Mouse (Mus musculus) small intestine, adult 2 months (tissue): ENCODE results near the gene Dab1. TPM values are rescaled to one million over a fixed set of nuclear protein-coding genes. Genes with fewer than 3 reads are reported as not detected.

Experiments used
- H3K27ac ChIP-seq: fragments of 200-500 bp; 2 replicates; pipeline ENCODE4 v1.5.1; 2012; ENCODE audit warnings: low read depth, low read length, control low read depth, inconsistent platforms; ENCODE audit not compliant: insufficient read depth
- H3K27me3 ChIP-seq: fragments of 200-500 bp; 2 replicates; pipeline ENCODE4 v1.6.1; 2012; ENCODE audit warnings: mild to moderate bottlenecking, moderate library complexity, low read length, inconsistent platforms; ENCODE audit not compliant: control insufficient read depth, insufficient read depth
- H3K36me3 ChIP-seq: fragments of 200-500 bp; 2 replicates; pipeline ENCODE4 v1.6.1; 2012; ENCODE audit warnings: mild to moderate bottlenecking, low read length, control low read depth, inconsistent platforms; ENCODE audit not compliant: control insufficient read depth, insufficient read depth
- H3K4me1 ChIP-seq: fragments of 200-500 bp; 2 replicates; pipeline ENCODE4 v1.6.1; 2012; ENCODE audit warnings: low read length, inconsistent platforms, mixed read lengths; ENCODE audit not compliant: control insufficient read depth, insufficient read depth, insufficient read length
- H3K4me3 ChIP-seq: fragments of 200-500 bp; 2 replicates; pipeline ENCODE4 v1.5.1; 2012; ENCODE audit warnings: low read depth, mild to moderate bottlenecking, control low read depth, inconsistent platforms, low read length, moderate library complexity
- CTCF ChIP-seq: fragments of 200-500 bp; IDR thresholded peaks from 2 replicates; pipeline ENCODE4 v1.5.1; 2012; ENCODE audit warnings: low read depth, mild to moderate bottlenecking, control low read depth, inconsistent platforms, low read length, moderate library complexity, mixed read lengths; ENCODE audit not compliant: insufficient replicate concordance, insufficient read length; ENCODE audit errors: extremely low read depth
- POLR2A ChIP-seq: fragments of 200-500 bp; IDR thresholded peaks from 2 replicates; pipeline ENCODE4 v1.6.1; 2012; ENCODE audit warnings: low read depth, mild to moderate bottlenecking, control low read depth, inconsistent platforms, low read length, moderate library complexity
- WGBS: fragments of 180-500 bp; shearing (Covaris S2); methylation state at CpG from one replicate; pipeline ENCODE4 v1.1.7; 2018; 5-methylcytosine and 5-hydroxymethylcytosine counted together
- polyA plus RNA-seq: library from polyadenylated mRNA; depleted of rRNA; stranded (reverse); fragments of >200 nt; gene quantifications from 2 replicates; pipeline ENCODE4 v1.2.3, GENCODE M21; 2012

The Dab1 gene
- polyA plus RNA-seq, 1 experiment = 57.9 TPM

DNA sequence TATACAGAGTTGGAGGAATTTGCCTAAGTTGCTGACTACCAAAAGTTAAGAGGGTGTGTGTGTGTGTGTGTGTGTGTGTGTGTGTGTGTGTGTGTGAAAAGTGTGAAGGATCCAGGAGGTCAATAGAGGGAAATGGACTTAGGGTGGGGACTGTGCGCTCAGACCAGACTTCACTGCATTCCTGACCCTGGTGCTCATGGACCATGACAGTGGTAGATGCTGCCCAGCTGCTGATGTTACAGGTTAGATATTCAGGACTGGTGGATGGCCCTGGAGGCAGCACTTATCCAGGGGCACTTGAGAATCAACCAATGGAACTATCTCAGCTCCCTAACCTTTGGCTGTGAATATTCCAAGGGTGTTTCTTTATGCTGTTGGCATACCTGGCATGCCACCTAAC, 929.1 kb downstream of the Dab1 start:
- Histone ChIP-seq H3K27ac (no peak overlapping the region), H3K4me3 (no peak overlapping the region), H3K36me3 (no peaks in the 10 kb centered on the region), H3K4me1 (no peaks in the 10 kb centered on the region), H3K27me3 (no peaks in the 10 kb centered on the region)
- TF ChIP-seq CTCF (no peak), POLR2A (no peak)
- 77% methylated on average over 1 of the region's 1 CpGs for WGBS

DNA sequence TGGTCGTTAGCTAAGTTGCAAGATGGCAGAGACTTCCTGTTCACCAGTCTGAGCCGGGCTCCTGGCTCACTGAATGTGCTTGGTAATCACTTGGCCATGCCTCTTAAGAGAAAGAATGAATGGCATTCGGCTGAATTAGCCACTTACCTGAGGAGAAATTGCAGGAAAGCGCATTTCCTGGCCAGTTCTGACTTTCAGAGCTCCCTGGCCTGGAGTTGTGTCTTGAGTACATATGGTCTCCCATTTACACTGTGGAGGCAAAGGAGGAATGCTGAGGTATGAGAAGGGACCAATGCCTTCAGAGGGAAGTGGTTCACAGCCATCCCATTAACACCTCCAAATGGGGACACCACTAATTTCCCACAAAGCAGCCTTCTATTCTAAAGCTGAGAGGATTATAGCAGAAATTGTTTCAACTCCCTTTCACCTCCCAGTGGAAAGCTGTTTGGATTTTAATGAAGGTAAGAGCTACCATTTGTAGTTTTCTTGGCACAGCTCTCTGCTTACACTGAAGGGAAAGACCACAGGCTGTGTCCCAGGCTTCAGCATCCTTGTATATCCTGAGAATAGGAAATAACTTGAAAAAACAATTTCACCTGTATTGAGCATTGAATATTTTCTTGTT, 931.5 kb downstream of the Dab1 start:
- H3K27me3 ChIP-seq = no peaks in the 10 kb centered on the region
- no peak overlapping the region for H3K4me3 ChIP-seq
- H3K27ac ChIP-seq = no peak overlapping the region
- no peaks in the 10 kb centered on the region for H3K36me3 ChIP-seq
- TF ChIP-seq CTCF (no peak), POLR2A (no peak)
- H3K4me1 ChIP-seq = no peaks in the 10 kb centered on the region
- 74% methylated on average over 4 of the region's 4 CpGs for WGBS

DNA sequence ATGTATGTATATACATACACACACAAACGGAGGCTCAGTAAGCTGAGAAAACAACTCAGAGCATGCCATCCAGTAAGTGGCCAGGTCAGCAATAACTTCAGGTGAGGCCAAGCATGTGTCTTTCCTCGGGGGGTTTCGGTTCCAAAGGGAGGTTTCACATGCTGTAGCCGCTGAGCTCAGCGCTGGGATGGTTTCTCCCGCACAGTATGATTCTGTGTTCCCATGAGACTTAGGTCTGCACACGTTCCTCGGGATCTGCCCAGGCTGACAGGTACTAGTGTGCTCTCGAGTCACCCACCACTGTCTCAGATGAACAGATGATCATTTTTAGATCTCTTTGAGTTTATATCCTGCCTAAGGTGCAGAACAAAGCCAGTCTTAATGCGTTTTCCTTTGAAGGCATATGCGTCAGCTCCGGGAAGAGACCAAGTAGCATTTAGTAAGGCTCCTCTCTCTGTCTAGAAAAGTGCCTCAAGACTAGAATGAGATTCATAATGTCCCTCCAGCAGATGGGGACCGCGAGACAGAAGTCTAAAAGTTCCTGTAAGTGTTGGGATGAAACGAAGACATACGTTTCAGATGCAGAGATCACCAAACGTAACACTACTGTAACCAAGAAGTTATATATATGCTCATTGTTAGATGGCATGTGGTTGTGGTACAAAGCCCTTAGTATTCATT, 932.4 kb downstream of the Dab1 start:
- Histone ChIP-seq H3K27me3 (no peaks in the 10 kb centered on the region), H3K4me1 (no peaks in the 10 kb centered on the region), H3K4me3 (no peak overlapping the region), H3K36me3 (no peaks in the 10 kb centered on the region), H3K27ac (no peak overlapping the region)
- TF ChIP-seq POLR2A (no peak), CTCF (no peak)
- WGBS = 91% methylated on average over 17 of the region's 17 CpGs

DNA sequence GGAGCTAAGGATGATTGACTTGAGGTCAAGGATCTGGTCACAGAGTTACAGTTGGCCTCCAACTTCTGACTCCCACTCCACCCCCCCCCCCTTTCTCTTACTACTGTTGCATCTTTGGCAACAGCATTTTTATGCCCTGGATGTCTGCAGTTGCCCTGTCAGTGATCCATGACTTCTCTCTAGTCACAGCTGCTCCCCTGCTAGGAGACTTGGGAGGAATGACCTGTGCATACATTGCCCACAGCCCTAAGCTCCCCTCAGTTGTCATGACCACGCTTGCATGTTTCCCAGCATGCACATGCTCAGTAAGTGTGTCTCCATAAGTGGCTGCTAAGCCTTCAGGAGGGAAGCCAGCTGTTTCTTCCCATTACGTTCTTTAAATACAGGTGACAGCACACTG, 936.2 kb downstream of the Dab1 start:
- H3K36me3 ChIP-seq = no peaks in the 10 kb centered on the region
- no peaks in the 10 kb centered on the region for H3K27me3 ChIP-seq
- 73% methylated on average over 2 of the region's 2 CpGs for WGBS
- H3K4me1 ChIP-seq = no peaks in the 10 kb centered on the region
- no peak overlapping the region for H3K27ac ChIP-seq
- no peak overlapping the region for H3K4me3 ChIP-seq
- TF ChIP-seq CTCF (no peak), POLR2A (no peak)

DNA sequence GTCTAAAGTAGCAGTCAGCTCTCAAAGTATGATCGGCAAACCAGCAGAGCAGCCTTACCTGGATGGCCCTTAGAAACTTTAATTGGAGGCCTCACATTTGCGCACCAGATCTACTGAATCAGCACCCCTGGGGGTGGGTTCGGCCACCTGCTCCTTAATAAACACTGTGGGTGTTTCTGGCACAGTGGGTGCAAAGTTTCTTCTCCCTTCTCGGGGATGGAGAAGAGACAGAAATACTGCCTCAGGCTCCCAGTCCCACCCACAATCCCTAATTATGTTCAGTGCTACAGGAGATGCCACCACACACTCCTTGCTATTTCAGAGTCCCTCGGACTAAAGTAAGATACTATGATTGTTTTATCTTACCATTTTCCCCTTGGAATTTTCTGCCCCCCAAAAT, 944.4 kb downstream of the Dab1 start:
- Histone ChIP-seq H3K4me1 (no peaks in the 10 kb centered on the region), H3K4me3 (no peak overlapping the region), H3K27ac (no peak overlapping the region), H3K27me3 (no peaks in the 10 kb centered on the region), H3K36me3 (no peaks in the 10 kb centered on the region)
- no peak for TF ChIP-seq POLR2A
- TF ChIP-seq CTCF = no peak
- WGBS = 79% methylated on average over 5 of the region's 5 CpGs

DNA sequence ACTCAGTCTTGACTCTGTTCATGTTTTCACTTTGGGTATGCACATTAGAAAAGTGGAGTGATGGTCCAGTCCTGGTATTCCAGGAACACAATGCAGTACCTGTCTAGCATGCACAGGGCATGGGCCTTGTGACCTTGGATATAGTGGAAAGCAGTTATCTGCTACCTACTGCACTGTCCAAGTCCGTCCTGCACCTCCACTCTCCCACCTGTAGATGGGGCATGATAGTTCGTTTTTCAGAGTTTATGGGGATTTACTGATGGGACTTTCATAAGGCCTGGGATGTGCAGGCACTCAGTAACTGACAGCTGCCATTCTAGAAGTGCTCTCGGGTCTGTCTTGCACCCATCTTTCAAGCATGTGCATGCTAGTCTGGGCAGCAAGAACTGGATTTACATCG, 951.4 kb downstream of the Dab1 start:
- Histone ChIP-seq H3K4me3 (no peak overlapping the region), H3K27me3 (no peaks in the 10 kb centered on the region), H3K36me3 (no peaks in the 10 kb centered on the region), H3K4me1 (no peaks in the 10 kb centered on the region), H3K27ac (no peak overlapping the region)
- WGBS = 64% methylated on average over 4 of the region's 4 CpGs
- TF ChIP-seq POLR2A (no peak), CTCF (no peak)

DNA sequence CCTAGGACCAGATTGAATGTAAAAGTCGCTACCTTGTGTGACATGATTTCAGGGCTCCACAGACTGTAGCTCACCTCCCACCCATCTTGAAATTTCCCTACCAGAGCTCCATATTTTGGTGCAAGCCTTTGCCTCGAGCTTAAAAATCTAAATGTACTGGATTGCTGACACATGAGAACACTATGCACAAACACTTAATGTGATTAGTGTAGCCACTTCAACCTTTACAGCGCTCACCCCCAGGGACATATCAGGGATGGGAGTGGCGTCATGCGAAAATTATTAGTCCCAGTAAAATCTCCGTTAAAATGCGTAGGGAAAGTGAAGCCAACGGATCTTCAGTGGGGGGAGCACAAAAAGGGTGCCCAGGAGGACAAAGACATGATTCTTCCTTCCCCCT, 953.3 kb downstream of the Dab1 start:
- 75% methylated on average over 8 of the region's 8 CpGs for WGBS
- TF ChIP-seq CTCF = no peak
- no peak for TF ChIP-seq POLR2A
- H3K36me3 ChIP-seq = no peaks in the 10 kb centered on the region
- no peaks in the 10 kb centered on the region for H3K4me1 ChIP-seq
- H3K27me3 ChIP-seq = no peaks in the 10 kb centered on the region
- no peak overlapping the region for H3K4me3 ChIP-seq
- no peak overlapping the region for H3K27ac ChIP-seq
